Mouse (Mus musculus): Measurements from ENCODE around the gene Plk2. TPM values are rescaled to one million over a fixed set of nuclear protein-coding genes. Genes with fewer than 3 reads are reported as not detected.

Plk2 gene
- 3.2 and 3.5 TPM in 2 replicates for polyA plus RNA-seq (2012; rRNA removed)

DNA sequence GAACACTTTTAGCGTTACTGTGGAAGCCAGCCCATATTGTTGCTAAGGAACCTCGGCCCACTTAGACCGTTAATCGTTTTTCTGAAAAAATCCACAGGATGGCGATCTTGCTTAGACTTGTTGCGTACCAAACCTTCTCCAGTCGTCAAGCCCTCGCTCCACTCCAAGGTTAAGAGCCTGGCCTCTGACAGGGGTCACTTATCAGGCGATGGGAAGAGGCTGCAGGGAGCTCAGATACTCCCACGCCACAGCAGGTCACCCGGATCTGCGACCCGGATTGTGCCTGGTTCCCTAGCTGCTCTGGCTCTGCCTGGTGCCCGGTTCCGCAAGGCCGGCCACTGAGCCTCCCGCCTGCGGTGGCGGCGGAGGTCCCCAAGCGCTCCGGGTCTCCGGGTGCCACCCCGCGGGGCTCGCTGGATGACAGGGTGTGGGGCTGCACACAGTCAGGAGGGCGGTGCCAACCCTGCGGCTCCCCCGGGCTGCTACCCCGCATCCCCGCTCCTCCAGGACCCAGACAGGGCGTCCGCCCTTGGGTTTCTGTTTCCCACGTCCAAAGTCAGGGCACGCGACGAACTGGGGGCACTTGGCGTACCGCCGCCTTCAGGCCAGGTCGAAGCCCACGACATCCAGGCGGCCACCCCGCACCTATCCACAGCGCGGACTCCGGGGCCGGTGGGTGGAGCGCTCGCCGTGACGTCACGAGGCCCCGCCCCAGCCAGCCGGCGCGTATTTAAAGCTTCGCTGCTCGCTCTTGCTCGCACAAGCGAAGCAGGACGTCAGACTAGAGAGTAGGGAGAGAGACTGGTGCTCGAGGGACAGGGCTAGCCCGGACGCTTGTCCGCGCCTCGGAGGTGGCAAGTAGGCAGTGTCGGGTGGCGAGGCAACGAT lies at the start of gene Plk2:
Plk2 (plus strand) TSS at position 756 of the 888 bp plus-strand sequence.

DNA sequence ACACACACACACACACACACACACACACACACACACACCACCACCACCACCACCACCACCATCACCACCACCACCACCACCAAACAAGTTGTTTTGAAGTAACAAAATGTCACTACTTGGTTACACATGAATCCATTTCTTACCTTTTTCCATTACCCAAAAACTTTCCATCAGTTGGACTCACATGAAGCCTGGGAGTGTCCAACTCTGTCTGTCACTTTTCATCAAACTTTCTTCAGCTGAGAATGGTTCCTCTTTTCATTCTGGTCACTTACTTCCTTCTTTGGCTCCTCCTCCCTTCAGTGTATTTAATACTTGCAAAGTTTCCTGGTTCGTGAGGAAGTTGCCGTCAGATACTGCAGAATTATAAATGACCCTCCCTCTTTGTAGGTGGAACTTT lies 37.9 kb upstream of the Plk2 start, which contains the start of gene Gapt:
Gapt (minus strand) TSS at position 259 of the 400 bp plus-strand sequence.

Other genes with a start within 250 kb of the Plk2 start
- gene Rab3c, start 114.0 kb upstream of the Plk2 start, polyA plus RNA-seq (2012; rRNA removed): 0.01 TPM in 1 of 2 replicates, not detected in the other
- 1.4 and 1.8 TPM in 2 replicates for gene Gapt, start 37.8 kb upstream of the Plk2 start, polyA plus RNA-seq (2012; rRNA removed)